Mouse (Mus musculus): ENCODE measurements around the gene Fam171a2.
"Not testable (repeated sequence)": the region's sequence is repeated elsewhere in the genome, so short reads cannot be mapped to it uniquely, and the experiment has no call there.

The Fam171a2 gene

GRCm38 (mm10) chr11:102410345-102410744 lies 37.1 kb downstream of the Fam171a2 start:
- DNase-seq (ENCODE audit: low read depth) = not testable (repeated sequence)

DNA sequence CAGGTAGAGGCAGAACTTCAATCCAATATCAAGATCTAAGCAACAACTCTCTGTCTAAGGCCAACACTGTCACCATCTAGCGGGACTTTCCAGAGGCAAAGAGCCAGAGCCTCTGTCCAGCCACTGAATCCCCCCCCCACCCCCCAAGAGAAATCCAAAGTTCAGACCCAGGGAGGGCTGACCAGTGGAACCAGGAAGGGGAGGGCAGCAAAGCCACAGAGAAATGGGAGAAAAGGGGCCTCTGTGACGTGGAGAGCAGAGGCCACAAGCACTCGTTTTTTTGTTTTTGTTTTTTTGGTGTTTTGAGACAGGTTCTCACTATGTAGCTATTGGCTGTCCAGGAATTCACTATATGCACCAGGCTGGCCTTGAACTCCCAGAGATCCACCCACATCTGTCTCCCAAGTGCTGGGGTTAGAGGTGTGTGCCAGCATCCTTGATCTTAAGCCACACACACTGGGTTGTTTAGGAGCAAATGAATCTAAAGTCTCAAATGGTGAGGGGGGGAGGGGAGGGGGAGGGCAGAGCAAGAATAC lies 37.6 kb downstream of the Fam171a2 start:
- no peak for DNase-seq (ENCODE audit: low read depth)

DNA sequence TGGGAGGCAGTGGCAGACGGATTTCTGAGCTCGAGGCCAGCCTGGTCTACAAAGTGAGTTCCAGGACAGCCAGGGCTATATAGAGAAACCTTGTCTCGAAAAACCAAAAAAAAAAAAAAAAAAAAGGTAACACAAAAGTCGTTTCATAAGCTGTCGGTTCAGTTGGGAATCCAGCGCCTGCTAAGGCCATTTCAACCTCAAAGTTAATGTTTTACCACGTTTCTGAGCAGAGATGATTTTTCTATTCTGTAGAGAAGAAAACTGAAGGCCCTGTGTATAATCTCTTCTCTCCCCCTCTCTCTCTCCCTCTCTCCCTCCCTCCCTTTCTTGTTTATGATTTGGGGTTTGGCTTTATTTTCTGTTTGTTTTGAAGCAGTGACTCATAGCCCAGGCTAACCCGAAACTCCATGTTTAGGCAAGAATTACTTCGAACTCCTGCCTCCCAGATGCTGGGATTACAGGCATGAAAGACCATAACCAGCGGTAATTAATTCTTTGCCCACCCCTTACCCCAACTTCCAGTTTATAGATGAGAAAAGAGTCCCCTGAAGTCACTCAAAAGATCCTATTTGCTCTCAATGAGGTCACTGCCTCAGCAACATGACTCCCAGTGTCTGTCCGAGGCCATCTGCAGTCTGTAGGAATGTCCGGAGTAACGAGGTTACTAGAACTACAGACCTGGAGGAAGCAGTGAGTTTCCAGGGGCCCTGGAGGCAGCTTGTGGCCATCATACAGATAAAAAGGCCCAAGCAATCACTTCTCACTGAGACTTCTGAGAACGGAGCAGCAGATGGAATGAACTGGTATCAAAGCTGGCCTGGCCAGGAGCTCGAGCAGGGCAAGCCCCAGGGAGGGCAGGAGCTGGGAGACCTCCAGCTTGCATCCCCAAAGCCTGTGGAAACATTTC lies 38.3 kb downstream of the Fam171a2 start:
- DNase-seq (ENCODE audit: low read depth) = peak; percentile 22

GRCm38 (mm10) chr11:102408344-102408876 lies 39.1 kb downstream of the Fam171a2 start:
- peak; percentile 97 for DNase-seq (ENCODE audit: low read depth)

- DNase-seq (ENCODE audit: low read depth) = no peak
These were observed 39.7 kb downstream of the Fam171a2 start, which contains the start of gene Slc25a39 for GRCm38 (mm10) chr11:102407834-102408215. TSS of gene Slc25a39 (minus strand) at chr11:102407946.

GRCm38 (mm10) chr11:102406900-102407833 lies 40.3 kb downstream of the Fam171a2 start:
- peak; percentile 91 for DNase-seq (ENCODE audit: low read depth)

- no peak for DNase-seq (ENCODE audit: low read depth)
These were observed 41.1 kb downstream of the Fam171a2 start for GRCm38 (mm10) chr11:102406401-102406800.

- DNase-seq (ENCODE audit: low read depth) = no peak
These were observed 41.8 kb downstream of the Fam171a2 start for GRCm38 (mm10) chr11:102405544-102406285.

GRCm38 (mm10) chr11:102404161-102405010 lies 43.1 kb downstream of the Fam171a2 start:
- no peak for DNase-seq (ENCODE audit: low read depth)

GRCm38 (mm10) chr11:102403657-102404056 lies 43.8 kb downstream of the Fam171a2 start:
- DNase-seq (ENCODE audit: low read depth) = no peak

- DNase-seq (ENCODE audit: low read depth) = no peak
These were observed 45.5 kb downstream of the Fam171a2 start for GRCm38 (mm10) chr11:102401898-102402500.

DNA sequence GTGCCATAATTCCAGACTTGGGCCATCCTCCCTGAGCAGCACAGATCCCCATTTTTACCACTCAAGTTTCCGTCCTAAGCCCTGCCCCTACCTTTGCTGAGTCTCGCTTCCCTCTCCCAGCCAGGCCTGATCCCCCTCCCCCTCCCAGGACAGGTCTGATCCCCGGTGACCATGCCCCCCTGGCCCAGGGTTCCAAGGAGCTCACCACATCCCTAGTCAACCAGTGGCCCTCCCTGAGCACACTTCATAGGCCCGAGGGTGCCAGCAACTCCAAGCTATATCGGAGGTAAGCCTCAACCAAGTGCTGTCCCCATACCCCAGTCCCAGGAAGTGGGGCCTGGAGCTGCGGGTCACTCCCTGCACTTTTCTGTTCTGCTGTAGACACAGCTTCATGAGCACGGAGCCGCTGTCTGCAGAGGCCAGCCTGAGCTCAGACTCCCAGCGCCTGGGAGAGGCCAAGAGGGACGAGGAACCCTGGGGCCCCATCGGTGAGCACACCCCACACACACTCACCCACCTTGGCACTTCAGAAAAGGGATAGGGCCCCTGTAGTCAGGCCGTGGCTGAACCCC lies 46.9 kb downstream of the Fam171a2 start:
- DNase-seq (ENCODE audit: low read depth) = no peak

GRCm38 (mm10) chr11:102399610-102400072 lies 47.8 kb downstream of the Fam171a2 start:
- no peak for DNase-seq (ENCODE audit: low read depth)

DNA sequence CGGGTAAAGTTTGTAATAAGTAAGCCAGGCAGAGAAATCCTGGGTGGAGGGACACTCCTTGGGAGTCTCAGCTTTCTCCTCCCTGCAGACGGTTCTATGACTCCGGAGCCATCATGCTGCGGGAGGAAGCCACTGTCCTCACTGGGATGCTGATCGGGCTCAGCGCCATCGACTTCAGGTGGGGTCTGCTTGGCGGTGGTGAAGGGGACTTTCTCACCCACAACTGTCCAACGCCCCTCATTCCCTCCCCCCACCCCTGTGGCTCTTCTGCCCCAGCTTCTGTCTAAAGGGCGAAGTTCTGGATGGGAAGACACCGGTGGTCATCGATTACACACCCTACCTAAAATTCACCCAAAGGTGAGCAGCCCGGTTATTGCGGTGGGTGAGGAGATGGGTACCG lies 48.4 kb downstream of the Fam171a2 start:
- DNase-seq (ENCODE audit: low read depth) = no peak

- no peak for DNase-seq (ENCODE audit: low read depth)
These were observed 49.3 kb downstream of the Fam171a2 start for GRCm38 (mm10) chr11:102398007-102398825.

DNA sequence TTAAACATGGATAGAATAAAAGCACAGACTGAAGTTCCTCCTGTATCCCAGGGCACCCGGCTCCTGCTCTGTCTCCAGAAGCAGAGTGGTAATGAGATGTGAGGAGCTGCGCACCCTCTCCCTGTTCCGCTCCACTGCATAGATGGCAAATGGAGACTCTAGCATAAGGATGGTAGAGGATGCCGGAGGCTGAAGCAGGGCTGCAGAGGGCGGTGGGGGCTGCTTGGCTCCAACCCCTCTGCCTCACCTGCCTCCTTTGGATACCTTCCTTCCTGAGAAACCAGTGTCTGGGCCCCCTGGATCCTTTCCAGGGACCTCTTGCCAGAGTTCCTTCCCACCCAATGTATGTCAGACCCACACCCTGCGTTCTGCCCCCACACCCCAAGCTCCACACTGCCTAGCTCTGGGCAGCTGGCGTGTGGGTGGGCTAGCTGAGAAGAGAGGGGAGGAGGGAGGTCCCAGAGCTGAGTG lies 50.8 kb downstream of the Fam171a2 start:
- DNase-seq (ENCODE audit: low read depth) = no peak

DNA sequence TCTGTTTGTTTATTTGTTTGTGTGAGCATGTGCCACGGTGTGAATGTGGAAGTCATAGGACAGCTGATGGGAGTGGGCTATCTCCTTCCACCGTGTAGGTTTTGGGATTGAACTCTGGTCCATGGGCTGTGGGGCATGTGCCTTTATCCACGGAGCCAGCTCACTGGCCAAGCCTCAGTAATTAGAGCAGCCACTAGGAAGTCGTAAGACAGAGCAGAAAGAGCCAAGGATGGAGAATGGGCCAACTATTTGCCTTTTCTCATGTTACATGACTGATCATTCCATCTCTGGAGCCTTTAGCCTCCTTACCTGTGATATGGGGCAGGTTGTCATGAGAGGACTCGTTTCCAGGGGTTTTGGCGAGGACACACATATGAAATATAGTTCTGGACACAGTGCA lies 51.2 kb downstream of the Fam171a2 start:
- no peak for DNase-seq (ENCODE audit: low read depth)

GRCm38 (mm10) chr11:102395250-102395649 lies 52.2 kb downstream of the Fam171a2 start:
- DNase-seq (ENCODE audit: low read depth) = no peak

All from naive thymus-derived CD4-positive, alpha-beta T cell, adult 2 months (primary cell).